Mouse (Mus musculus) midbrain, embryonic 15.5 days (tissue): ENCODE results near the gene Baiap3. TPM values are rescaled to one million over a fixed set of nuclear protein-coding genes. Genes with fewer than 3 reads are reported as not detected.
"Not testable (repeated sequence)": the region's sequence is repeated elsewhere in the genome, so short reads cannot be mapped to it uniquely, and the experiment has no call there.

ENCODE experiments used
- ATAC-seq: fragments of 200-750 bp; cut with Nextera tagmentation; replicated peaks from 2 replicates; pipeline ENCODE4 v1.8.0; 2017; ENCODE audit warnings: moderate TSS enrichment
- H3K27ac ChIP-seq: fragments of 300-500 bp; sonication (generic); 2 replicates; pipeline ENCODE4 v1.5.1; 2015; ENCODE audit warnings: mild to moderate bottlenecking, inconsistent platforms
- H3K27me3 ChIP-seq: fragments of 300-500 bp; sonication (generic); replicated peaks from 2 replicates; pipeline ENCODE4 v1.6.1; 2015; ENCODE audit warnings: inconsistent platforms
- H3K36me3 ChIP-seq: fragments of 300-500 bp; sonication (generic); replicated peaks from 2 replicates; pipeline ENCODE4 v1.6.1; 2015; ENCODE audit warnings: inconsistent platforms
- H3K4me1 ChIP-seq: fragments of 300-500 bp; sonication (generic); 2 replicates; pipeline ENCODE4 v1.6.1; 2015; ENCODE audit warnings: inconsistent platforms
- H3K4me2 ChIP-seq: fragments of 300-500 bp; sonication (generic); 2 replicates; pipeline ENCODE4 v1.6.1; 2015; ENCODE audit warnings: inconsistent platforms, mild to moderate bottlenecking, moderate library complexity
- H3K4me3 ChIP-seq: fragments of 300-500 bp; sonication (generic); 2 replicates; pipeline ENCODE4 v1.5.1; 2015; ENCODE audit warnings: mild to moderate bottlenecking, inconsistent platforms
- H3K9ac ChIP-seq: fragments of 300-500 bp; sonication (generic); 2 replicates; pipeline ENCODE4 v1.6.1; 2015; ENCODE audit warnings: mild to moderate bottlenecking, inconsistent platforms
- H3K9me3 ChIP-seq: fragments of 300-500 bp; sonication (generic); 2 replicates; pipeline ENCODE4 v1.6.1; 2016; ENCODE audit warnings: inconsistent platforms
- WGBS: fragments of 180-500 bp; shearing (Covaris S2); methylation state at CpG from one replicate; pipeline ENCODE4 v1.1.7; 2015; ENCODE audit warnings: mixed read lengths; 5-methylcytosine and 5-hydroxymethylcytosine counted together
- polyA plus RNA-seq: library from polyadenylated mRNA; unstranded; fragments of >200 nt; fragmentation: Nextera tagmentation; extraction: Ambion mirVana; gene quantifications from 2 replicates; pipeline ENCODE4 v1.2.1, GENCODE M21; 2015

The Baiap3 gene
- polyA plus RNA-seq, 1 experiment from 2014 or later = 26.8 TPM

GRCm38 (mm10) chr17:25243131-25243780 lies 12.9 kb downstream of the Baiap3 start:
- peaks cover 20% of the 10 kb centered on the region for H3K4me1 ChIP-seq
- no peak overlapping the region for H3K9ac ChIP-seq
- peaks cover 15% of the 10 kb centered on the region; the same call in 1 of the 2 replicates for H3K36me3 ChIP-seq
- no peaks in the 10 kb centered on the region for H3K9me3 ChIP-seq
- WGBS = 92% methylated on average over 11 of the region's 11 CpGs
- H3K4me2 ChIP-seq = no peak overlapping the region
- H3K27ac ChIP-seq = no peak overlapping the region
- ATAC-seq = no peak
- no peaks in the 10 kb centered on the region for H3K27me3 ChIP-seq
- no peak overlapping the region for H3K4me3 ChIP-seq

DNA sequence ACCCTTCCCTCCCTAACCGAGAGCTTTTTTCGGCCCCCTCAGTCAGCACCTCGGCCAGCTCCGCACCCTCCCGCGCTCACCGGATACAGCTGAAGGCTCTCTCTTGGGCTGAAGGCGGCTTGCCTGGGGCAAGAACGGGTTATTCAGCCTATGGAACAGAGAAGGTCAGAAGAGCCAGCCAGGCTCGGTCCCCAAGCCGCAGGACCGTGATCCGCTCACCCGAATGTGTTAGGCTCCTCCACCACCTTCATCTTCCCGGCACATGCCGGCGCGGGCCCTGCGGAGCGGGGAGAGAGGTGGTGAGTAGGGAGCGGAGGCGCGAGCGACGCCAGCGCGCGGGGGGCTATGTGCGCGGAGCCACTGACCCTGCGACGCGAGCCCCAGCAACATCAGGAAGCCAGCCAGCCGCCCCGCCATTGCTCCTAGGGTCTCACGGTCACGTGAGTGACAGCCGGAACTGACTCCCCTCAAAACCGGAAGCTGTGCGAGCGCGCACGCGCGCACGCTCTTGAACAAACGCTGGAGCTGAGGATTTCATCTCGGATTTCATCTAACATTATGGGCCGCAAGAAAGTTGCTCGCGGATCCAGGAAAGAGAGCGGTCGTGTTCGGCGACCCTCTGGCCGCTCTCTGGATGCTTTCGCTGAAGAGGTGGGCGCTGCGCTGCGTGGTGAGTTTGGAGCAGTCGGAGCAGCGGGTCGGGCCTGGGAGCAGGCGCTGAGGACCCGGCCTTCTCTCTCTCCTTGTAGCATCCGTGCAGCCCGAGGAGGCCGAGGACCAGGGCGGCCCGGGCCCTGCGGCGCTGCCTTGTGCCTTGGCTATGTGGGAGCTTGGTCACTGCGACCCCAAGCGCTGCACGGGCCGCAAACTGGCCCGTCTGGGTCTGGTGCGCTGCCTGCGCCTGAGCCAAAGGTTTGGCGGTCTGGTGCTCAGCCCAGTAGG lies 16.2 kb downstream of the Baiap3 start, which contains the start of the genes Gnptg and Tsr3:
TSS of gene Gnptg (minus strand) at position 430 of the 942 bp plus-strand sequence.
TSS of gene Tsr3 (plus strand) at position 476 of the 942 bp plus-strand sequence.
- peak within 1 kb of the TSS; percentile 76 for H3K27ac ChIP-seq
- H3K4me1 ChIP-seq = peaks cover 20% of the 10 kb centered on the region

GRCm38 (mm10) chr17:25235635-25236034 lies 20.5 kb downstream of the Baiap3 start:
- WGBS = 86% methylated on average over 9 of the region's 9 CpGs
- no peak overlapping the region for H3K4me2 ChIP-seq
- H3K27ac ChIP-seq = no peak overlapping the region
- no peaks in the 10 kb centered on the region for H3K9me3 ChIP-seq
- peaks cover 9% of the 10 kb centered on the region for H3K4me1 ChIP-seq
- no peak overlapping the region for H3K4me3 ChIP-seq
- peaks cover 26% of the 10 kb centered on the region; the same call in 1 of the 2 replicates for H3K36me3 ChIP-seq
- H3K9ac ChIP-seq = no peak overlapping the region
- ATAC-seq = no peak
- no peaks in the 10 kb centered on the region for H3K27me3 ChIP-seq

More for the DNA sequence above, 16.2 kb downstream of the Baiap3 start, which contains the start of the genes Gnptg and Tsr3:
- peak; percentile 85 for ATAC-seq
- Histone ChIP-seq H3K4me3 (peak within 1 kb of the TSS; percentile 97), H3K9ac (peak within 1 kb of the TSS; percentile 96), H3K27me3 (no peaks in the 10 kb centered on the region), H3K36me3 (peaks cover 25% of the 10 kb centered on the region; the same call in 1 of the 2 replicates), H3K4me2 (peak within 1 kb of the TSS; percentile 86), H3K9me3 (no peaks in the 10 kb centered on the region)
- under 1% methylated on average over 80 of the region's 80 CpGs for WGBS

DNA sequence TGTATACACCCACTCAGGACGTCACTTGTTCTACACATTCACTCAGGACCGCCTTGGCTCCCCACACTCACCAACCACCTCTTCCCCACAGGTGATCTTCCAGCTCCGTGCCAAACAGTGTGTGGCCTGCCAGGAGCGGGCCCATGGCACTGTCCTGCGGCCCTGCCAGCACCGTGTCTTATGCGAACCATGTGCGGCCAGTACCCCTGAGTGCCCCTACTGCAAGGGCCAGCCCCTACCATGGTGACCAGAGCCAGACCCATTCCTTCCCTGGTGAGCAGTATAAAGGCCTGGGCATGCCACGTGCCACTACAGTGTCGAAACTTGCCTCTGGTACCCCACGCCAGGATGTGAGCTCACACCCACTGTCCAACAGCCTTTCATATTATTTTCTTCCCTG lies 24.5 kb downstream of the Baiap3 start:
- H3K4me2 ChIP-seq, H3K4me3 ChIP-seq, H3K9me3 ChIP-seq, H3K9ac ChIP-seq, H3K27ac ChIP-seq, H3K4me1 ChIP-seq, H3K27me3 ChIP-seq: not testable (repeated sequence)
- WGBS = 97% methylated on average over 7 of the region's 11 CpGs
- peaks cover 24% of the 10 kb centered on the region; the same call in 1 of the 2 replicates for H3K36me3 ChIP-seq
- ATAC-seq = peak; percentile 73

DNA sequence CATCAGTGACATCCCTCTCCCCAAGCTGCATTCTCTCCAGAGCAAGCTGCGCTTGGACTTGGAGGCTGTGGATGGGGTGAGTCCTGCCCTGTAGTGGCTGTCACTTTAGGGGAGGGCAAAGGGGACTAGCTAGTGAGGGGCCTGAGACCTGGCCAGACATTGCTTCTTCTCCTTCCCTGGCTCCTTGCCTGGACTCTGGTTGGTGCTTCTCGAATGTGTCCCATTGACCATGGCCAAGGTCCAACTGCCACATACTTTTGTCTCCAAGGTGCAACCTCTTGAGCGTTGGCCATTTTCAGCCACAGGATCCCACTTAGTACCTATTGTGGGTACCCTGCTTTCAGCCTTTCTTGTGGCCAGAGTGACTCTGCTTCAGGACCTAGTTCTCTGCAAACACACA lies 25.5 kb downstream of the Baiap3 start:
- Histone ChIP-seq H3K4me2 (no peak overlapping the region), H3K9me3 (no peaks in the 10 kb centered on the region), H3K4me3 (no peak overlapping the region), H3K27ac (no peak overlapping the region), H3K4me1 (no peaks in the 10 kb centered on the region), H3K9ac (no peak overlapping the region), H3K27me3 (no peaks in the 10 kb centered on the region), H3K36me3 (peaks cover 28% of the 10 kb centered on the region; the same call in 1 of the 2 replicates)
- ATAC-seq = no peak
- 90% methylated on average over 3 of the region's 3 CpGs for WGBS

DNA sequence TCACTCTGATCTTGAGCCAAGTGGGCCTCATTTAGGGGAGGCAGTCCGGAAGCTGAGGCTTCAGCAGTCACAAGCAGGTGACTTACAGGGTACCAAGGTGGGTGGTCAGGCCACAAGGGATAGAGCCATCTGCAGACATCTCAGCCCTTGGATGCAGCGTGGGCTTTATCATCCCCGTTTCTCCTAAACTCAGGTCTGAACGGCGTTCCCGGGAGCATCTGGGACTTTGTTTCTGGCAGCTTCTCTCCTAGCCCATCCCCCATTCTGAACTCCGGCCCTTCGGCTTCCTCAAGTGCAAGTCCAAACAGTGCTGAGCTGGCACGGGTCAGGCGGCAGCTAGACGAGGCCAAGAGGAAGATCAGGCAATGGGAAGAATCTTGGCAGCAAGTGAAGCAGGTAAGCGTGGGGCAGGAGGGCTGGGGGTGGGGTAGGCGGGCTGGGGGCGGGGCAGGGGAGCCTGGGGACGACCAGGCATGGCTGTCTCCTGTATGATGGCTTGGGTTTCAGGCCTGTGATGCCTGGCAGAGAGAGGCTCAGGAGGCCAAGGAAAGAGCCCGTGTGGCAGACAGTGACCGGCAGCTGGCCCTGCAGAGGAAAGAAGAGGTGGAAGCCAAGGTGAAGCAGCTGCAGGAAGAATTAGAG lies 26.0 kb downstream of the Baiap3 start:
- peak; percentile 66; the same call in 1 of the 2 replicates for ATAC-seq
- not testable (repeated sequence) for H3K27me3 ChIP-seq

DNA sequence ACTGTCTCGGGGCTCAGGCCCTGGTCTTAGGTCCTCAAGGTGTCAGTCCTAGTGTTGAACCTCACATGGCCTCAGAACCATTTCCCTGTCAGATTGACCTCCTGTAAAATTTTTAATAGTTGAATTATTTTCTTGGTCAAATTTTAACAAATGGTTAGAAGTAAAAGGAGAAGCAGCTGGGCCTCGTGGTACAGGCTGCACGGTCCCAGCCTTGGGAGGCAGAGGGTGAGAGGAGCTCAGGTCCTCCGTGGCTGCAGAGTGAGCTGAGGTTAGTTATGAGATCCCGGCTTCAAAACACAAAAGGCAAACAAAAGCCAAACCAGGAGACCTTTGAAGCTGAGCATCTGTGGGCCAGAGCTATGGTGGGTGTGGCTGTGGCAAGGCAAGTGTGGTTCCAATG lies 28.2 kb downstream of the Baiap3 start:
- no peak overlapping the region for H3K27ac ChIP-seq
- WGBS = 83% methylated on average over 5 of the region's 5 CpGs
- no peak overlapping the region for H3K9ac ChIP-seq
- H3K4me1 ChIP-seq = peaks cover 4% of the 10 kb centered on the region
- no peak overlapping the region for H3K4me3 ChIP-seq
- H3K27me3 ChIP-seq = no peaks in the 10 kb centered on the region
- H3K9me3 ChIP-seq = no peaks in the 10 kb centered on the region
- no peak for ATAC-seq
- H3K4me2 ChIP-seq = no peak overlapping the region
- H3K36me3 ChIP-seq = peaks cover 15% of the 10 kb centered on the region; the same call in 1 of the 2 replicates

More for the DNA sequence above, 26.0 kb downstream of the Baiap3 start:
- not testable (repeated sequence) for H3K4me2 ChIP-seq, H3K9ac ChIP-seq, H3K4me1 ChIP-seq, H3K9me3 ChIP-seq, H3K27ac ChIP-seq, H3K4me3 ChIP-seq
- peaks cover 24% of the 10 kb centered on the region; the same call in 1 of the 2 replicates for H3K36me3 ChIP-seq
- 83% methylated on average over 17 of the region's 17 CpGs for WGBS

- peaks cover 22% of the 10 kb centered on the region for H3K4me1 ChIP-seq
- ATAC-seq = no peak
- H3K27me3 ChIP-seq = no peaks in the 10 kb centered on the region
- H3K9ac ChIP-seq = no peak overlapping the region
- no peak overlapping the region for H3K4me3 ChIP-seq
- 86% methylated on average over 4 of the region's 4 CpGs for WGBS
- no peaks in the 10 kb centered on the region for H3K9me3 ChIP-seq
- H3K36me3 ChIP-seq = peaks cover 7% of the 10 kb centered on the region; the same call in 1 of the 2 replicates
- H3K27ac ChIP-seq = no peak overlapping the region
- H3K4me2 ChIP-seq = no peak overlapping the region
Observed at GRCm38 (mm10) chr17:25225659-25226058, 30.5 kb downstream of the Baiap3 start.

DNA sequence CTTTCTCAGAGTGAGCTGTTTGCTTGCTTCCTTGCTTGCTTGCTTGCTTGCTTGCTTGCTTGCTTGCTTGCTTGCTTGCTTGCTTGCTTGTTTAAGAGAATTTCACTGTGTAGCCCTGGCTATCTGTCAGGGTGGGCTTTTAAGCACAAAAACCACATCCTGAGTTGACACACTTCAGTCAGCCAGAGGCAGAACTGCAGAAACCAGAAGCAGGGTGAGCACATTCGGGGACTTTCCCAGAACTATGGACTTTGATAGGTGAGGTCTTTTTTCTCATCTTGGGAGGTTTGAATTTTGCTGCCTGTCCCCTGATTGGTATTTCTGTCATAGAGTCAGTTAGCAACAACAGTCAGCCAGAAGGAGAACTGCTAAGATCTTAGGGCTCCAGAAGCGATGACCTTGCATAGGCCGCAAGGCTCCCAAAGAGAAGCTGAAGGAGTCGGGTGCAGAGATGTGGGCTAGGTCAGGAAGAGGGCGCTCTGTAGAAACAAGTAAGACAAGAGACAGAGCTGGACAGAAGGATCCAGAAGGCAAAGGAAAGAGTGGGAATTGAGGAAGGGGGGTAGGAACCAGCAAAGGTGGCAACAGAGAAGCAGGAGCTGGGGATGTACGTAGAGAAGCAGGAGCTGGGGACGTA lies 31.5 kb downstream of the Baiap3 start:
- peaks cover 22% of the 10 kb centered on the region for H3K4me1 ChIP-seq
- no peak overlapping the region for H3K4me3 ChIP-seq
- no peak overlapping the region for H3K4me2 ChIP-seq
- 87% methylated on average over 7 of the region's 7 CpGs for WGBS
- no peak overlapping the region for H3K9ac ChIP-seq
- H3K27me3 ChIP-seq = no peaks in the 10 kb centered on the region
- no peak for ATAC-seq
- no peak overlapping the region for H3K27ac ChIP-seq
- no peaks in the 10 kb centered on the region for H3K9me3 ChIP-seq
- H3K36me3 ChIP-seq = peaks cover 5% of the 10 kb centered on the region; the same call in 1 of the 2 replicates

- peak overlapping the region; percentile 45; the same call in 1 of the 2 replicates for H3K27ac ChIP-seq
- peaks cover 22% of the 10 kb centered on the region for H3K4me1 ChIP-seq
- no peaks in the 10 kb centered on the region for H3K27me3 ChIP-seq
- H3K9ac ChIP-seq = peak overlapping the region; percentile 20; the same call in 1 of the 2 replicates
- no peak for ATAC-seq
- peak overlapping the region; percentile 65 for H3K4me2 ChIP-seq
- H3K9me3 ChIP-seq = no peaks in the 10 kb centered on the region
- 40% methylated on average over 6 of the region's 6 CpGs for WGBS
- peak overlapping the region; percentile 30 for H3K4me3 ChIP-seq
- 0 out of 2 replicates have a peak, but pooled peaks cover 9% of the 10 kb centered on the region for H3K36me3 ChIP-seq
Observed at GRCm38 (mm10) chr17:25222951-25223601, 33.1 kb downstream of the Baiap3 start.

DNA sequence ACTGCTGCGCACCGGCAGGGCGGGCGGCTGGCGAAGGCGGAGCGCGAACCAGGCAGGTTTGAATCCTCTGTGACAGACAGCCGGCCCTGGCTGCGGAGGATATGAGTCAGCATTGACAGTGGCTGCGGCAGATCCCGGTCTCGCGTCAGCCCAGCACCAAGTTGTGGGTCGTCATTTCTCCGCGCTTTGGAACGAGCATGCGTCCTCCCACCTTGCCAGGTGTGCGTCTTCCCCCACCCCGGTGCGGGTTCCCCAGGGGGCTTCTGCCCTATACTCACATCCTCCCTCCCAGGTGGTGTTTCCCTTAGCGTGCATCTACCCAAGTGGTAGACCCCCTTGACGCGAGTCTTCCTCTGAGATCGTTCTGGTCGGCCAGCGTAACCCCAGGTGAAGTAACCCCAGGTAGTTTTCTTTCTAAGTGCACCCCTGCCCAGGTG lies 33.6 kb downstream of the Baiap3 start:
- H3K9me3 ChIP-seq, H3K36me3 ChIP-seq, H3K27me3 ChIP-seq: not testable (repeated sequence)
- peak overlapping the region; percentile 43 for H3K4me3 ChIP-seq
- 17% methylated on average over 14 of the region's 28 CpGs for WGBS
- H3K27ac ChIP-seq = peak overlapping the region; percentile 45; the same call in 1 of the 2 replicates
- H3K4me2 ChIP-seq = peak overlapping the region; percentile 65
- peak overlapping the region; percentile 20; the same call in 1 of the 2 replicates for H3K9ac ChIP-seq
- ATAC-seq = peak; percentile 93
- H3K4me1 ChIP-seq = peaks cover 22% of the 10 kb centered on the region
